ENCODE assay signal across 13 mouse cellular contexts in the genomic region with DNA sequence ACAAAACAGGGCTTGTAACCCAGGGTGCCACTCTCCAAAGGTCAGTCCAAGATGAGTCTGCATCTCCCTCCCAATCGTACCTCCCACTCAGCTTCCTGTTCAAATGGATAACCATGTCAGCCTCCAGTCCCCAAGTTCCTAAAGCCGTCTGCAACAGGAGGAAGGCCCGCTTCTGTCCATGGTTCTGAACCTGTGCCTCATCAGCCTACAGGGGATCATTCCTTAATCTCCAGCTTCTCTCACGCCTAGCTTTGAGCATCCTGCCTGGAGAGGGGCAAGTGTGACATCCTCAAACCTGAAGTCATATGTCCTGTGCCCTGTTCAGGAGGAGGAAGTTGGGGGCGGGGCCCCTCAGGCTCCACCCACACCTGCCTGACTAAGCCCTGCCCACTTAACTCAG. TPM values are rescaled to one million over a fixed set of nuclear protein-coding genes. Genes with fewer than 3 reads are reported as not detected.
DNase-seq lines count a peak whose midpoint lies in the region; ATAC-seq and TF ChIP-seq lines count a peak whose summit lies in the region.
"Had no signal": no experiment of that assay in that cellular context is flagged by ENCODE, and none has a peak within 500 bp of the region (broad histone marks: within the 10 kb centered on the region; RNA-seq: fewer than 3 reads in every experiment).

No protein-coding gene starts in this region.

- no peak overlapping the region for H3K9ac ChIP-seq in kidney, embryonic 14.5 days (ENCODE audit: low read depth, low read length)
- no peak overlapping the region for H3K9ac ChIP-seq in ES-E14 (ENCODE audit: insufficient read depth, low read depth, low read length, poor library complexity, severe bottlenecking)
- no peak overlapping the region for H3K9ac ChIP-seq in limb, embryonic 11.5 days (ENCODE audit: low read length)
- H3K9ac ChIP-seq: forebrain, embryonic 13.5 days had no signal

- H3K4me3 ChIP-seq in kidney, embryonic 14.5 days (ENCODE audit: low read length), result no peak overlapping the region
- H3K4me3 ChIP-seq in ES-E14 (ENCODE audit: insufficient read depth in 1 of 2, low read depth in 1 of 2, low read length in 2 of 2, poor library complexity in 1 of 2, severe bottlenecking in 1 of 2), result no peak overlapping the region
- H3K4me3 ChIP-seq in limb, embryonic 11.5 days (ENCODE audit: low read depth, low read length), result no peak overlapping the region
- H3K4me3 ChIP-seq: forebrain, embryonic 13.5 days had no signal

- no peaks in the 10 kb centered on the region for H3K4me1 ChIP-seq in kidney, embryonic 14.5 days (ENCODE audit: control insufficient read depth, insufficient read depth, low read length)
- no peaks in the 10 kb centered on the region for H3K4me1 ChIP-seq in ES-E14 (ENCODE audit: control insufficient read depth in 2 of 2, insufficient read depth in 2 of 2, low read length in 2 of 2, poor library complexity in 1 of 2)
- H3K4me1 ChIP-seq in limb, embryonic 11.5 days (ENCODE audit: control insufficient read depth, insufficient read depth, low read length), result no peaks in the 10 kb centered on the region

- H3K36me3 ChIP-seq in kidney, embryonic 14.5 days (ENCODE audit: control insufficient read depth, insufficient read depth, low read length), result no peaks in the 10 kb centered on the region
- H3K36me3 ChIP-seq in ES-E14 (ENCODE audit: control insufficient read depth, insufficient read depth, low read length, poor library complexity, severe bottlenecking), result no peaks in the 10 kb centered on the region
- H3K36me3 ChIP-seq in limb, embryonic 11.5 days (ENCODE audit: control insufficient read depth, insufficient read depth, low read length), result no peaks in the 10 kb centered on the region

- intact Hi-C loops in gastrocnemius, postnatal 36 days (cut with DNase I), result no loop called here

- ATAC-seq in kidney, embryonic 14.5 days (ENCODE audit: low FRiP score, low TSS enrichment), result no peak
- ATAC-seq in limb, embryonic 11.5 days (ENCODE audit: insufficient number of reproducible peaks, low FRiP score, low TSS enrichment, low read depth), result no peak
- no peak for ATAC-seq in frontal cortex, adult (ENCODE audit: low TSS enrichment)
- ATAC-seq: forebrain, embryonic 13.5 days had no signal

- DNase-seq in kidney, postnatal 10 days, result peak; percentile 57
- DNase-seq in ES-E14 (ENCODE audit: low read depth, low spot score), result peak; percentile 54
- DNase-seq in ZHBTc4 (ENCODE audit: low read depth, low spot score), result peak; percentile 65
- peak; percentile 80 for DNase-seq in limb, embryonic 11.5 days (ENCODE audit: low spot score)
- no peak for DNase-seq in gastrocnemius, postnatal 36 days
- no peak for DNase-seq in thymus, postnatal 25 days
- DNase-seq: gastrocnemius, postnatal 25 days; heart, postnatal 14 days; kidney, adult 9 months had no signal

- no peak overlapping the region for H3K4me2 ChIP-seq in kidney, embryonic 14.5 days (replicated peaks; ENCODE audit: low read depth, low read length)
- H3K4me2 ChIP-seq in limb, embryonic 11.5 days (ENCODE audit: low read depth, severe bottlenecking), result no peak overlapping the region
- H3K4me2 ChIP-seq: forebrain, embryonic 13.5 days; liver, embryonic 11.5 days had no signal

- in situ Hi-C loops in ES-E14 (cut with MboI; ENCODE audit: low sequenced_read_pairs in 2 of 2, unreplicated experiment in 2 of 2), result no loop called here

- no peak overlapping the region for H3K27ac ChIP-seq in kidney, embryonic 14.5 days (ENCODE audit: low read depth, low read length)
- no peak overlapping the region for H3K27ac ChIP-seq in ES-E14 (ENCODE audit: insufficient read depth, low read depth, low read length, poor library complexity, severe bottlenecking)
- no peak overlapping the region for H3K27ac ChIP-seq in limb, embryonic 11.5 days (replicated peaks; ENCODE audit: low read depth, low read length)
- H3K27ac ChIP-seq: forebrain, embryonic 13.5 days had no signal

- peaks cover 3% of the 10 kb centered on the region; the same call in 1 of the 2 replicates for H3K9me3 ChIP-seq in kidney, embryonic 14.5 days (ENCODE audit: control insufficient read depth, low read length)
- no peaks in the 10 kb centered on the region for H3K9me3 ChIP-seq in ES-E14 (ENCODE audit: control insufficient read depth, insufficient read depth, low read depth, low read length)
- no peaks in the 10 kb centered on the region for H3K9me3 ChIP-seq in limb, embryonic 11.5 days (ENCODE audit: control insufficient read depth, low read length)
- H3K9me3 ChIP-seq: forebrain, embryonic 13.5 days had no signal

- no peaks in the 10 kb centered on the region for H3K27me3 ChIP-seq in kidney, embryonic 14.5 days (ENCODE audit: control insufficient read depth, insufficient read depth, low read length)
- no peaks in the 10 kb centered on the region for H3K27me3 ChIP-seq in limb, embryonic 11.5 days (ENCODE audit: control insufficient read depth, insufficient read depth, low read length)
- H3K27me3 ChIP-seq: forebrain, embryonic 13.5 days had no signal

- WGBS in kidney, embryonic 14.5 days, result 11% methylated on average over 5 of the region's 5 CpGs
- WGBS in limb, embryonic 11.5 days, result 11% methylated on average over 5 of the region's 5 CpGs

TF ChIP-seq in ES-E14, 5 proteins besides CTCF, POLR2A, EP300 and RAD21:
- TF ChIP-seq CHD2 (IDR thresholded peaks at IDR 0.05; ENCODE audit: low read depth, low read length), result no peak
- TF ChIP-seq MAFK (IDR thresholded peaks at IDR 0.05; ENCODE audit: insufficient read depth, low read depth, low read length), result no peak
- TF ChIP-seq ZC3H11A (IDR thresholded peaks at IDR 0.05; ENCODE audit: borderline replicate concordance, low read depth, low read length), result no peak
- no peak for TF ChIP-seq HCFC1 (IDR thresholded peaks at IDR 0.05; ENCODE audit: borderline replicate concordance, insufficient read depth, low read length)
- TF ChIP-seq ZNF384 (IDR thresholded peaks at IDR 0.05; ENCODE audit: low read depth, low read length), result no peak

RNA-seq across cellular contexts. Expression of a gene that starts 15.7 kb away (rescaled TPM):
- polyA plus RNA-seq in kidney, embryonic 14.5 days (2014; fragmentation: Nextera tagmentation; extraction: Ambion mirVana), result 0.37 and 0.50 TPM in 2 replicates
- total RNA-seq in ES-E14 (2012; rRNA removed), result 0.45 and 0.69 TPM in 2 replicates
- 1.9 and 2.5 TPM in 2 replicates for polyA plus RNA-seq in limb, embryonic 11.5 days (2014; fragmentation: Nextera tagmentation; extraction: Ambion mirVana)
- total RNA-seq in gastrocnemius, postnatal 36 days (2021), result under 1 TPM in 1 of 2 experiments, not detected in 1; 0.37 TPM

Comparison
In these comparisons a context has a peak if more than half of its experiments do, and no peak if none do; other contexts are left out.
1. DNase-seq: peak in kidney, postnatal 10 days (single experiment), ES-E14 (single experiment), ZHBTc4 (single experiment) and limb, embryonic 11.5 days (single experiment); none in gastrocnemius, postnatal 36 days (0 of 2) and thymus, postnatal 25 days (single experiment).